Mouse (Mus musculus) liver, embryonic 14.5 days (tissue): ENCODE data around the gene Apcs.

Source experiments
- CTCF ChIP-seq: IDR thresholded peaks from 2 replicates; pipeline ENCODE4 v1.5.1; 2016; ENCODE audit warnings: antibody characterized with exemption, low read depth, control low read depth
- EP300 ChIP-seq: IDR thresholded peaks from 2 replicates; pipeline ENCODE4 v1.6.1; 2016; ENCODE audit warnings: antibody characterized with exemption, low read depth

DNA sequence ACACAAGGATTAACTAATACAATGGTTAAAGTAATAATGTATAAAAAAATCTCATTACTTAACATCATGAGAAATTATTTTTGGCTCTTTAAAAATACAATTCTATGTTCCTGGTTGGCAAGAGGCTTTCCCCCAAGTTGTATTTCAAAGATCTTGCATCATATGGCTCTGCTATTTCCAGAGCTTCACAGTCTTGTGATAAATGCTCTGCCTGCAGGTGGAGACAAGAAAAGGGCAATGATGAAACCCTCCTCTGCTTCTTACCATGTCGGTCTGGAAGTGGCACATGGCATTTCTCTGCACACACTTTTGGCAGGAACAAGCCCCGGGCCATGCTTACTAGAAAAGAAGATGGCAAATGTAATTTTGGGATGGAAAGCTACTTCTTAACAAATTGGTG lies 23.6 kb upstream of the Apcs start:
- TF ChIP-seq CTCF: no peak
- no peak for TF ChIP-seq EP300
